Mouse (Mus musculus) stomach, postnatal 0 days (tissue): ENCODE data around the gene Klra6.
"Not testable (repeated sequence)": the region's sequence is repeated elsewhere in the genome, so short reads cannot be mapped to it uniquely, and the experiment has no call there.

Experiments used
- CTCF ChIP-seq: IDR thresholded peaks from 2 replicates; pipeline ENCODE4 v1.5.1; 2016; ENCODE audit warnings: antibody characterized with exemption, low read depth, mild to moderate bottlenecking, moderate library complexity
- EP300 ChIP-seq: optimal IDR thresholded peaks from 2 replicates; pipeline ENCODE3; 2016; ENCODE audit warnings: antibody characterized with exemption

DNA sequence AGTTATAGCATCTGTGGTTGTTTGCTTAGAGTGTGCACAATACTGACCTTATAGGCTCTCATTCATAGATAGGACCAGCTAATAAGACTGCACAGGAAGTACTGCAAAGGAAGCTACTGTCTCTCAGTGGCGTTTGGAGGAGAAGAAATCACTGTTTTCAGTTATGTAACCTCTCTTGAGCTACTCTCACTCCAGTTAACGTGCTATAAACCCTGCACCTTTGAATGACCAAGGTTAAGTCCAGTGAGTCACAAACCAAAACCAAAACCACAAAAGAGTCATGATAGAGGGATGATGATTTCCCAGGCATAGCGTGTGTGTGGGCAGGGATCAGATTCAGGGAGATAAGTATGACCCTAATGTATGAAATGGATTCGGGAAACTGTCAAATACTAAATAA, 8.4 kb upstream of the Klra6 start:
- TF ChIP-seq CTCF, EP300: not testable (repeated sequence)
